Mouse (Mus musculus): ENCODE data around the gene Tmem252.

DNA sequence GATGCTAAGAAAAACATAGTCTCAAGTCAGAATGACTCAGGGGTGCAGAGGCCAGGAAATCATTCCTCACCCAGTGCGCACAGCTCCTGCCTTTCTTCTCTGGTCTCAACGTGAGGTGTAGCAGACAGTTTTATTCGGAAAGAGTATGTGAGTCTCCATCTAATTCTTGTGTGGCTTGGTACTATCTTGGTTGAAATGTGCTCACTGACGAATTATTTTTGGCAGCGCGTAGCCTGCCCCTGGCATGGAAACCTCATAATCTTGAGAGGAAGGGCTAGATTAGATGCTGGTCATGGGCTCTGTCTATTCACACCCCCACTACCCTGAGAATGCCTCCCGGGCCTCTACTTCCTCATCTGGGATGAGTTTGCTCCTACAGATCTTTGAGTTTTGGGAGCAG lies 34.2 kb downstream of the Tmem252 start:
- TF ChIP-seq CTCF (IDR thresholded peaks at IDR 0.05; ENCODE audit: control insufficient read depth, insufficient read depth, low read length) (no peak), POLR2A (IDR thresholded peaks at IDR 0.05; ENCODE audit: borderline replicate concordance, control insufficient read depth, low read depth, low read length) (no peak)
